Mouse (Mus musculus) heart, adult 2 months (tissue): ENCODE measurements at regions not wholly inside any gene's neighbourhood (a gene's known extent, or its start where the extent isn't known, plus 50 kb on each side); places are given as distances from the start of the nearest gene placed in this dataset.

Experiments used
- CTCF ChIP-seq: fragments of 200-600 bp; IDR thresholded peaks from 2 replicates; pipeline ENCODE4 v1.8.1; 2022; ENCODE audit warnings: antibody characterized with exemption, mild to moderate bottlenecking, moderate library complexity
- EP300 ChIP-seq: fragments of 200-500 bp; IDR thresholded peaks from 2 replicates; pipeline ENCODE4 v1.6.1; 2011; ENCODE audit warnings: low read depth, low read length, control low read depth; ENCODE audit not compliant: insufficient read depth
- POLR2A ChIP-seq: fragments of 200-500 bp; IDR thresholded peaks from 2 replicates; pipeline ENCODE4 v1.6.1; 2011; ENCODE audit warnings: mild to moderate bottlenecking, low read depth, low read length, control low read depth; ENCODE audit not compliant: insufficient read depth

DNA sequence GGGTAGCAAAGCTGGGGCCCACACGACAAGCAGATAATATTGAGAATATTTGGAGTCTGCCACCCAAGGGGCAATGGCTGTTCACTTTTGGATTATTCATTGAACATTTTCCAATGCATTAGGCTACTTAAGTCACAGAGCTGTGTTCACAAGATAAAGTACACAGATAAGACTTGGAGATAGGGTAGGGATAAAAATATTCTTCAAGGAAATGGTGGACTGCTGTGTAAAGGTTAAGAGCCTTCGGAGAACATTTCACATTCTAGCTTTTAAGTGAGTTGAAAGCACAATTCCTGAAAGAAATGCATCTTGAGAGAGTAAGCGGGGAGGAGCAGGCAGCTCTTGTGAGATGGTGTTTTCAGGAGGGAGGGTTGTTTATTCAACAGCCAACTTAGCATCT lies 92.3 kb upstream of the Mbip start:
- no peak for TF ChIP-seq POLR2A
- TF ChIP-seq EP300: no peak
- TF ChIP-seq CTCF: no peak
